Mouse (Mus musculus) stomach, embryonic 15.5 days (tissue): ENCODE results near the gene Dennd2a. TPM values are rescaled to one million over a fixed set of nuclear protein-coding genes. Genes with fewer than 3 reads are reported as not detected.

Experiments
- ATAC-seq: fragments of 200-750 bp; cut with Nextera tagmentation; 2 replicates; pipeline ENCODE4 v1.8.0; 2017; ENCODE audit warnings: low read depth, moderate number of reproducible peaks, moderate TSS enrichment; ENCODE audit not compliant: insufficient read depth, low FRiP score
- H3K27ac ChIP-seq: fragments of 300-500 bp; sonication (generic); 2 replicates; pipeline ENCODE4 v1.5.1; 2015; ENCODE audit warnings: mild to moderate bottlenecking, inconsistent platforms
- H3K27me3 ChIP-seq: fragments of 300-500 bp; sonication (generic); replicated peaks from 2 replicates; pipeline ENCODE4 v1.6.1; 2015; ENCODE audit warnings: inconsistent platforms
- H3K36me3 ChIP-seq: fragments of 300-500 bp; sonication (generic); 2 replicates; pipeline ENCODE4 v1.6.1; 2015; ENCODE audit warnings: inconsistent platforms
- H3K4me1 ChIP-seq: fragments of 300-500 bp; sonication (generic); 2 replicates; pipeline ENCODE4 v1.6.1; 2015; ENCODE audit warnings: inconsistent platforms
- H3K4me2 ChIP-seq: fragments of 300-500 bp; sonication (generic); 2 replicates; pipeline ENCODE4 v1.6.1; 2015; ENCODE audit warnings: mild to moderate bottlenecking, inconsistent platforms
- H3K4me3 ChIP-seq: fragments of 300-500 bp; sonication (generic); replicated peaks from 2 replicates; pipeline ENCODE4 v1.5.1; 2015; ENCODE audit warnings: inconsistent platforms
- H3K9ac ChIP-seq: fragments of 300-500 bp; sonication (generic); 2 replicates; pipeline ENCODE4 v1.6.1; 2015; ENCODE audit warnings: inconsistent platforms
- H3K9me3 ChIP-seq: fragments of 300-500 bp; sonication (generic); 2 replicates; pipeline ENCODE4 v1.6.1; 2016; ENCODE audit warnings: inconsistent platforms
- WGBS: fragments of 180-500 bp; shearing (Covaris S2); methylation state at CpG from one replicate; pipeline ENCODE4 v1.1.7; 2015; 5-methylcytosine and 5-hydroxymethylcytosine counted together
- polyA plus RNA-seq: library from polyadenylated mRNA; unstranded; fragments of >200 nt; fragmentation: Nextera tagmentation; extraction: Ambion mirVana; gene quantifications from 2 replicates; pipeline ENCODE4 v1.2.1, GENCODE M21; 2015

Gene Dennd2a
- polyA plus RNA-seq, 1 experiment from 2014 or later: 13.4 TPM

DNA sequence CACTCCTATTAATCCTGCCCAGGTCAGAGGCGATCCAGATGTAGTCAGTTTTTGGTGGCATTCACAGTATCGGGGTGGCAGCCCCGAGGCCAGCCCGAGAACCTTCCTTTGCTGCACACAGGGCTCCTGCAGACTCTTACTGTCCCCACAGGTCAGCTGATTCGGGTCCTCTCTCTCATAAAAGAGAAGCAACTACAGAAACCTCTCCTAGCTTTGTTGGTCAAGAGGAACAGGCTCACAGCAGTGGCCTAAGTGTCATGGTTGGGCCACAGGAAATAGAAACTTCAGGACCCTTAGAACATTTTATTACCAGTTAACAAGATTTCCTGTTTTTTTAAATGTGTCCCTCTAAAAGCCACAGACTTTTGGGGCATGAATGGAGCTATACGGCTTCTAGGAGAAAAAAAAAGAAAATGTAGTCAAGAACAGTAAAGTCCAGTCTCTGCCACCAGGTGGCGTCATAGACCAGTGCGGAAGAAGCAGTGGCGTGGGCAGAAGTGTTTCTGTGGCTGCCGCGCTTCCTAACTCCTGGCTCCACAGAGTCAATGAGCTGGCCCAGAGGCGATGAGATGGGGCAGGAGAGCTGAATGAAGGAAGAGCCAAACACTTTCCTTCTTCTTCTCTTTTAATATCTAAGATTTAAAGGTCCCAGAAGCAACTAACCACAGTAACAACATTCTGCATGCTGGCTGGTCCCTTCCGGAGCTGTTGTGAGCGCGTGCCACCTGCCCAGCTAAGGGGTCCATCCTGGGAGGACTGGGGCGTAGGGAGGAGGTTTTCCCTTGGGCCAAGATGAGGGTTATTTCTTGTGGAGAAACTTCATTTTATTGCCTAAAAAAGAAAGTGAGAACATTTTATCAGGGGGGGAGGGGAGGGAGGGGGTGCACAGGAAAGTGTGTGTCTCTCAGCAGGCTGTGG, 94.8 kb downstream of the Dennd2a start:
- no peak overlapping the region for H3K27ac ChIP-seq
- no peaks in the 10 kb centered on the region for H3K27me3 ChIP-seq
- no peak overlapping the region; the same call in 1 of the 2 replicates for H3K4me2 ChIP-seq
- no peak overlapping the region for H3K9ac ChIP-seq
- H3K4me1 ChIP-seq: no peaks in the 10 kb centered on the region
- 51% methylated on average over 16 of the region's 16 CpGs for WGBS
- peaks cover 5% of the 10 kb centered on the region; the same call in 1 of the 2 replicates for H3K36me3 ChIP-seq
- peak; percentile 68; the same call in 1 of the 2 replicates for ATAC-seq
- H3K9me3 ChIP-seq: no peaks in the 10 kb centered on the region
- no peak overlapping the region for H3K4me3 ChIP-seq

DNA sequence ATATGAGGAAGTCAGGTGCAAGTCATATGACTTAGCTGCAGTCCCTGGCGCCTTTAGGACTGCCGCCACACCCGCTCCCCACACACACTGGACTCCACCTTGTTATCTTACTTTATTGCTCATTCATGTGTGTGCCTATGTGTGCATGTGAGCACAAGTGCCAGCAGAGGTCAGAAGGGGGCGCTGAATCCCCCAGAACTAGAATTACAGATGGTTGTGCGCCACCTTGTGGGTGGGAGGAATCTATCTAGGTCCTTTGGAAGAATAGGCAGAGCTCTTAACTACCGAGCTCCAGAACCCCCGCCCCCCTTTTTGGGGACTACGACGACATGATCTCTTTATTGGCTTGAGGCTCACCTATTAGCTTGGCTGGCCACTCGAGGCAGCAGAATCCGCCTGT, 97.6 kb downstream of the Dennd2a start:
- H3K27me3 ChIP-seq: no peaks in the 10 kb centered on the region
- H3K9me3 ChIP-seq: no peaks in the 10 kb centered on the region
- H3K4me3 ChIP-seq: no peak overlapping the region
- WGBS: 94% methylated on average over 11 of the region's 11 CpGs
- peaks cover 5% of the 10 kb centered on the region; the same call in 1 of the 2 replicates for H3K36me3 ChIP-seq
- H3K9ac ChIP-seq: no peak overlapping the region
- no peak for ATAC-seq
- H3K4me1 ChIP-seq: 0 out of 2 replicates have a peak, but pooled peaks cover 2% of the 10 kb centered on the region
- H3K4me2 ChIP-seq: no peak overlapping the region
- H3K27ac ChIP-seq: no peak overlapping the region

DNA sequence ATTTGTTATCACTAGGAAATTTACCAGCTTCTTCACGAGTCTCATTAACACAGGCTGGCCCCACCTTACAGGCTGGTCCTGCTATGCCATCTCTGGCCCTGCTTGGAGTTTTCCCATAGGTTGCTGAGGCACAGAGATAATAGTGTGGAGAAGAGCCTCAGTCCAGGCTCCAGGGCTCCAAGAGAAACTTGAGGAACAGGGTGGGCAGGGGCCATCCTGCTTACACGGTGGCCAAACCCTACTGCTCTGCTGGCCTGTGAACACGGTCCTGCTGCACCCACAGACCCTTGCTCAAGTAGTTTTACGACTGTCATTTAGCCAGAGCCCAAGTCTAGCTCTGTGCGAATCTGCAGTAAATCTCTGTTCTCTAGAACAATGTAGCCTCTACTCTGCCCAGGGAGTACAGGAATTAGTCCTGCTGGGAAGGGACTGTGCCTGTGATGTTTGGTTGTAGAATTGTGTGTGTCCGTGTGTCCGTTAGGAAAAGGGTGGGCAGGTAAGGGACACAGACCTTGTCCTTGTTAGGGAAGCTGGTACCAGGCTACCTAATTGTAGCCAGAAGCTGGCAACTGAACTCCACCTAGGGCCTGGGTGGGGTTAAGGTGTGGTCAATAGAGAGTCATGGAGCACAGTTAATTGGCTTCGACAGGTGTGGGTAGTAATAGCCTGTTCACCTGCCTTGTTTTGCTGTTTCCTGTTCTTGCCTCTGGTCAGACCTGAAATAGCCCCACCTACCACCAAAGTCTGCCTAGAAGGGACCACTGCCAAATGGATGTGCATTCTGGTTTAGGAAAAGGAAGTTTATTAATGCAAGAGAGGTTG, 102.1 kb downstream of the Dennd2a start:
- Histone ChIP-seq H3K9me3 (no peaks in the 10 kb centered on the region), H3K27ac (no peak overlapping the region), H3K27me3 (no peaks in the 10 kb centered on the region), H3K4me3 (no peak overlapping the region), H3K4me1 (0 out of 2 replicates have a peak, but pooled peaks cover 2% of the 10 kb centered on the region), H3K4me2 (no peak overlapping the region), H3K9ac (no peak overlapping the region), H3K36me3 (peaks cover 5% of the 10 kb centered on the region; the same call in 1 of the 2 replicates)
- ATAC-seq: no peak
- 70% methylated on average over 8 of the region's 8 CpGs for WGBS

DNA sequence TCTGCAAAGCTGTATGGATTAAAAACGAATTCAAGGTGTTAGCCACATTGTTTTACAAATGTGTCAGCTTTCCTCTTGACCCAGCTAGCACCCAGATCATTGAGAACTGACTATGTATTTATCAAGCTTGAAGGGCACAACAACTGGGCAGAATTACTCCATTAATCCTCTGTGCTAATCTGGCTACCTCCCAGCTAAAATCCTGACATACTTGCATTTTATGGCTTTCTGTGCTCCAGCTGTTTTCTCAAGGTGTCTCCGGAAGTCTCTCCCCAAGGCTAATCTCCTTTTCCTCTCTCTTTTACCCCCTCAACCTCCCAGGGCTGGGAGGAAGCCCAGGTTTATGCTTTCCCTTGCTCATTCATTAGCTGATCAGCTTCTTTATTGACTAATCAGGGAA, 103.1 kb downstream of the Dennd2a start:
- no peak for ATAC-seq
- Histone ChIP-seq H3K9ac (no peak overlapping the region), H3K4me1 (0 out of 2 replicates have a peak, but pooled peaks cover 2% of the 10 kb centered on the region)

DNA sequence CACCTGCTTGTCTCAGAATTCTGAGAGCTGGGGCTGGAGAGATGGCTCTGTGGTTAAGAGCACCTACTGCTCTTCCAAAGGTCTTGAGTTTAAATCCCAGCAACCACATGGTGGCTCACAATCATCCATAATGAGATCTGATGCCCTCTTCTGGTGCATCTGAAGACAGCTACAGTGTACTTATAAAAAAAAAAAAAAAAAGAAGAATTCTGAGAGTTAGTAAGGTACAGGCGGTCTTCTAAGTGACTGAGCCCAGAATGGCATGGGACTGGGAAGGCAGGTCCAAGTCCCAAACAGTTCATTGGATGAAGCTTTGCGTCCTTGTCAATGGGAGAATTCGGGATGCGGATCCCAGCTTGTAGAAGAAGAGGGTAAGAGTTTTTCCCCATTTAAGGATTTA, 104.1 kb downstream of the Dennd2a start:
- Histone ChIP-seq H3K9me3 (no peaks in the 10 kb centered on the region), H3K9ac (no peak overlapping the region), H3K36me3 (no peaks in the 10 kb centered on the region), H3K4me3 (no peak overlapping the region), H3K27ac (no peak overlapping the region), H3K4me1 (0 out of 2 replicates have a peak, but pooled peaks cover 2% of the 10 kb centered on the region), H3K27me3 (no peaks in the 10 kb centered on the region), H3K4me2 (no peak overlapping the region)
- no peak for ATAC-seq
- WGBS: 89% methylated on average over 4 of the region's 4 CpGs

More for the DNA sequence above, 103.1 kb downstream of the Dennd2a start:
- Histone ChIP-seq H3K4me2 (no peak overlapping the region), H3K27ac (no peak overlapping the region), H3K36me3 (no peaks in the 10 kb centered on the region), H3K9me3 (no peaks in the 10 kb centered on the region), H3K4me3 (no peak overlapping the region), H3K27me3 (no peaks in the 10 kb centered on the region)
- WGBS: 55% methylated on average over 2 of the region's 2 CpGs

DNA sequence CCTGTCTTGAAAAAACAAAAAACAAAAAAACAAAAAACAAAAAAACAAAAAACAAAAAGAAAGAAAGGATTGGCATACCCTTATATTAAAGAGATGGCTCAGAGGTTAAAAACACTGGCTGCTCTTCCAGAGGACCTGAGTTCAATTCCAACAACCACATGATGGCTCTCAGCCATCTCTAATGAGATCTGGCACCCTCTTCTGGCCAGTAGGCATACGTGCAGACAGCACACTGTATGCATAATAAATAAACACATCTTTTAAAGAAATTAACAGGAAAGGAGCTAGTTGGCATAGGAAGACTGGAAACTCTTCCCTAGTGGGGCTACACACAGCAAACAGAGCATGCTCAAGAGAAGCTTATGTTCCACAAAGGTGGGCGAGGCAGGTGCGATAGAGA, 106.6 kb downstream of the Dennd2a start:
- no peaks in the 10 kb centered on the region for H3K9me3 ChIP-seq
- WGBS: 79% methylated on average over 3 of the region's 3 CpGs
- no peaks in the 10 kb centered on the region for H3K27me3 ChIP-seq
- H3K27ac ChIP-seq: no peak overlapping the region
- H3K4me3 ChIP-seq: no peak overlapping the region
- H3K36me3 ChIP-seq: no peaks in the 10 kb centered on the region
- 0 out of 2 replicates have a peak, but pooled peaks cover 2% of the 10 kb centered on the region for H3K4me1 ChIP-seq
- no peak overlapping the region for H3K4me2 ChIP-seq
- H3K9ac ChIP-seq: no peak overlapping the region
- ATAC-seq: no peak

DNA sequence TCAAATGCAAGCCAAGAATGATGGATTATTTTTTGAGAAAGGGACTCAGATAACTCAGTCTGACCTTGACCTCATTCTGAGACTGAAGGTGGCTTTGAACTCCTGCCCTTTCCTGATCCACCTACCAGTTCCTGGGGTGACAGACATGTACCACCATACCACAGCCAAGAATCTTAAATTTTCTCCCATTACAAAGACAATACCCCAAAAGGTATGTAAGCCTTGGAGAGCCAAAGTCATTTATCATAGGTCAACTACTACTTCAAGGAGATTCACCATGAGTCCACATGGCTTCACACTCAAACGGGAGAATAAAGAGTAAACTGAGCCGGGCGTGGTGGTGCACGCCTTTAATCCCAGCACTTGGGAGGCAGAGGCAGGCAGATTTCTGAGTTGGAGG, 107.1 kb downstream of the Dennd2a start:
- H3K4me1 ChIP-seq: no peaks in the 10 kb centered on the region
- H3K9ac ChIP-seq: no peak overlapping the region
- no peaks in the 10 kb centered on the region for H3K27me3 ChIP-seq
- H3K9me3 ChIP-seq: no peaks in the 10 kb centered on the region
- H3K4me3 ChIP-seq: no peak overlapping the region
- no peak overlapping the region for H3K4me2 ChIP-seq
- no peak for ATAC-seq
- no peaks in the 10 kb centered on the region for H3K36me3 ChIP-seq
- 83% methylated on average over 4 of the region's 4 CpGs for WGBS
- no peak overlapping the region for H3K27ac ChIP-seq

DNA sequence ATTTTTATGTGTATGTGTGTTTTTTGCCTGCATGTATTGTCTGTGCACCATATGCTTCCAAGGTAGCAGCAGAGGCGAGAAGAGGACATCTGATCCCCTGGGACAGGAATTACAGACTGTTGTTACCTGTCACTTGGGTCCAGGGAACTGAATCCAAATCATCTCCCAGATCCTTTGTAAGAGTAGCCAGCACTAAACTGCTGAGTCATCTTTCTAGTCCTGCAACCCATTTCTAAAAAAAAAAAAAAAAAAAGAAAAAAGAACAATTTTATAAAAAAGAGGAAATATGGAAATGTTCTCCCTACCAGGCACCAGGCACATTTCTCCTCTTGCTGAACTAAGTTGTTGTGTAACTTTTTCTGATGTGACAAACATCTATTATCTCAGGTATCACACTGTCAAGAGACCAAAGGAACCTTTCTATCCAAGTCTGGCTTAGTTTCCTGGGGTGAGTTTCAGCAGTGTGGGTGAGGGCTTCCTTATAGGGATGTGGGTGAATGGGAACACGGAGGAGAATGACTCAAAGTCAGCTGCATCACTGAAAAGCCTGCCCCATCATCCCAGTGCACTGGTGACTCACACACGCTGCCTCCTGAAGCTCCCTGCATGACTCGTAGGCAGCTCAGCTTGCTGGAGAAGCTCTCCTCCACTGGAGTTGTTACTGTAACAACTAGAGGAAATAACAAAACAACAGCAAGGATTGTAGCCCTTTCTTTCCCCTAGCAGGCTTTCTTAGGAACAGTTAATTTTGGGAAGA, 110.1 kb downstream of the Dennd2a start:
- ATAC-seq: no peak
- WGBS: 44% methylated on average over 4 of the region's 4 CpGs
- no peaks in the 10 kb centered on the region for H3K9me3 ChIP-seq

DNA sequence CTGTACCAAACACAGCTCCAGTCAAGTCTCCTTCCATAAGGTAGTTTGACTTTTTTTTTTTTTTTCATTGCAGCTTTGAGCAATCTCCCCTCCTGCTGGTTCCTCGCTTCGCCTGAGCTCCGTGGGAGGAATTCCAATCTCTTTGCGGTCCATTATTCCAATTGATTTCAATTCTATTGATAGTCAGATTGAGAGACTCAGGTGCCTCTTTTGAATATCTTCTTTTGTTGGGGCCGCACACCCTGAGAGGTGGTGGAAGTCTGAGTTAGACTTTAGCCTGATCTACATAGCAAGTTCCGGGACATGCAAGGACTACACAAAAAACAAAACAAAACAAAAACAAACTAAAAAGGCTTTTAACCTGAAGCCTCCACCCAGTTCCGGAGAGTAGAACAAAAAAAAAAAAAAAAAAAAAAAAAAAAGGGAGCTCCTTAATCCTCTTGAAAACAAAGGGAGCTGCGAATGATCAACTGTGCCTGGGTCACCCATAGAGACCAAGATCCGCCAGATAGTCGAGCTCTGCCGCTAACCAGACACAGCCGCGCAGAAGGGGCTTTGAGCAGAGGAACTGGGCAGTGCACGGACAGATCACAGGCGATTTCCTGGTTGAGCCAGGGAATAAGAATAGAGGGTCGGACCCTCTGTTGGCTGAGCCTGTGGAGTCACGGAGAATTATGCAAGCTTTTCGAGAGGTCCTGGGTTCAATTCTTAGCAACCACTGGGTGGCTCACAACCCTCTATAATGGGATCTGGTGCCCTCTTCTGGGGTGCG, 111.7 kb downstream of the Dennd2a start:
- no peak overlapping the region for H3K9ac ChIP-seq
- WGBS: 18% methylated on average over 19 of the region's 19 CpGs
- no peak overlapping the region for H3K4me3 ChIP-seq
- no peaks in the 10 kb centered on the region for H3K9me3 ChIP-seq
- H3K27me3 ChIP-seq: no peaks in the 10 kb centered on the region
- no peak overlapping the region for H3K27ac ChIP-seq
- H3K4me2 ChIP-seq: no peak overlapping the region
- no peaks in the 10 kb centered on the region for H3K4me1 ChIP-seq
- no peak for ATAC-seq
- H3K36me3 ChIP-seq: no peaks in the 10 kb centered on the region

More for the DNA sequence above, 110.1 kb downstream of the Dennd2a start:
- H3K4me3 ChIP-seq: no peak overlapping the region
- H3K27me3 ChIP-seq: no peaks in the 10 kb centered on the region
- no peak overlapping the region for H3K27ac ChIP-seq
- H3K36me3 ChIP-seq: no peaks in the 10 kb centered on the region
- H3K4me2 ChIP-seq: no peak overlapping the region
- H3K9ac ChIP-seq: no peak overlapping the region
- no peaks in the 10 kb centered on the region for H3K4me1 ChIP-seq

DNA sequence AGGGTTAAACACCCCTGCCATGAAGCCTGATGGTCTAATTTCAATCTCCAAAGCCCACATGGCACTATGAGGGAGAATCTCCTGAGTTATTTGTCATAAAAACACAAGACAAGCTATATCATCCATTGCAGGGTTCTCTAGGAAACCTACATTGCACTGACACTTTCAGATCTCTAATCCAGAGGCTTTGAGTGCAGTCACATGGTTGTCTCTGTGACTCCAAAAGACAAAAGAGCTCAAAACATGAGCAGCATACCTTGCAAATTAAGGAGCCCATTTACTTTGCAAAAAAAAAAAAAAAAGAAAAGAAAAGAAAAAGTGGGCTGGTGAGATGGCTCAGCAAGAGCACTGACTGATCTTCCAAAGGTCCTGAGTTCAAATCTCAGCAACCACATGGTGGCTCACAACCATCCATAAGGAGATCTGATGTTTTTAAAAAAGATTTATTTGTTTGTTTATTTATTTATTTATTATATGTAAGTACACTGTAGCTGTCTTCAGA, 114.8 kb downstream of the Dennd2a start:
- ATAC-seq: no peak
- Histone ChIP-seq H3K4me2 (no peak overlapping the region), H3K9ac (no peak overlapping the region), H3K27me3 (no peaks in the 10 kb centered on the region), H3K9me3 (no peaks in the 10 kb centered on the region), H3K4me3 (no peak overlapping the region), H3K36me3 (no peaks in the 10 kb centered on the region), H3K27ac (no peak overlapping the region), H3K4me1 (no peaks in the 10 kb centered on the region)

DNA sequence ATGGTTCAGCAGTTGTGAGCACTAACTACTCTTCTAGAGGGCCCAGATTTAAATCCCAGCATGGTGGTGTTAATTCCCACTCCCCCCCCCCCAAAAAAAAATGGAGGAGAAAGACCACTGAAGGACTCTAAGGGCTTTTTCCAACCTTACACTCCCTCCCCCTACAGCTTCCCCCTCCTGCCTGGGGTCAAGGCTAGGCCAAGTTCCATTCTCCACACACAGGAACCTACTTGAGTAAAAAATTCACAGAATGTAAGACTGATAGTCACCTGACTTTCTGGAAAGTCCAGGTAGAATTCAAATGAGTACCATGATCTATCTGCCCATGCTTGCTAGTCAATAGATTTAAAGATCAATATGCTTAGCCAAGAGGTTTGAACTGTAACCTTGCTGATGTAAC, 117.5 kb downstream of the Dennd2a start:
- ATAC-seq: no peak
- H3K9me3 ChIP-seq: no peaks in the 10 kb centered on the region
- no peaks in the 10 kb centered on the region for H3K27me3 ChIP-seq
- no peak overlapping the region for H3K27ac ChIP-seq
- no peaks in the 10 kb centered on the region for H3K36me3 ChIP-seq
- H3K9ac ChIP-seq: no peak overlapping the region
- no peak overlapping the region for H3K4me3 ChIP-seq
- no peak overlapping the region for H3K4me2 ChIP-seq
- no peaks in the 10 kb centered on the region for H3K4me1 ChIP-seq
